Mouse (Mus musculus) frontal cortex, postnatal 14 days (tissue): ENCODE data around the gene Msh4.

Experiments used
- DNase-seq, 2 experiments: peaks; one replicate each; pipeline ENCODE4 v3.0.0; 2022; ENCODE audit warnings: low spot score in 2 of 2

Gene Msh4

GRCm38 (mm10) chr3:153906136-153906871, at the start of gene Msh4:
Gene Msh4 (minus strand): TSS chr3:153906138.
- no peak for DNase-seq

DNA sequence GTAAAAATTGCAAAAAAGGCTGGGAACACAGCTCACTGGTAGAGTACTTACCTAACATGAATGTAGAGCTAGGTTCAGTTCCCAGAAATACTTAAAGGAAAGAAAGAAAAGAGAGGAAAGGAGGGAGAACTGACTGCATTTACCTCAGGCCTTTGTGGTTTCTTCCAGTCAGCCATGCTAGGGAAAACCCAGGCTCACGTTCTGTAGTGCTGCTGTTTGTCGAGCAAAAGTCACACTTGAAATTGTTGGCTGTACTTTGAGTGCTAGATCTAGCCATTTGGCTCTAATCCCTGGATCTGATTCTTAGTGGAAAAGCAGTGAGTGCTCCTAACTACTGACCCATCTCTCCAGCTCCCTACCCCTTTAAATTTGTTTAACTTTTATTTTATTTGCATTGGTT, 42.2 kb upstream of the Msh4 start:
- DNase-seq, result no peak

DNA sequence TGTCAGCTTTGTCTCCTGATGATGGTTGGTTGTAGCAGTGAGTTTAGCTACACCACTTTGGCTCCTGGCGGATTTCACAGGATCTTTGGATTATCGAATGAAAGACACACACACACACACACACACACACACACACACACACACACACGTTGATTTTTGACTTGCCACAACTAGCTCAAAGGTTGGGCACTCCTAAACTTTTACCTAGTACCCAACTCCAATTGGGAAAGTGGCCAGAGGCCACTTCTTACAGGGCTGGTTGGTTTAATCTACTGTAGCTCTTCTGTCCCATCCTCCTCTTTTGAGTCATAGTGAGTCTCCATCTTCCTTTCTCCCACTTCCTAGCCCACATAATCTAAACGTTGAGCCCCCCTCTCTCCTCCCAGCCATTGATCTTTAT, 41.3 kb upstream of the Msh4 start:
- no peak for DNase-seq

DNA sequence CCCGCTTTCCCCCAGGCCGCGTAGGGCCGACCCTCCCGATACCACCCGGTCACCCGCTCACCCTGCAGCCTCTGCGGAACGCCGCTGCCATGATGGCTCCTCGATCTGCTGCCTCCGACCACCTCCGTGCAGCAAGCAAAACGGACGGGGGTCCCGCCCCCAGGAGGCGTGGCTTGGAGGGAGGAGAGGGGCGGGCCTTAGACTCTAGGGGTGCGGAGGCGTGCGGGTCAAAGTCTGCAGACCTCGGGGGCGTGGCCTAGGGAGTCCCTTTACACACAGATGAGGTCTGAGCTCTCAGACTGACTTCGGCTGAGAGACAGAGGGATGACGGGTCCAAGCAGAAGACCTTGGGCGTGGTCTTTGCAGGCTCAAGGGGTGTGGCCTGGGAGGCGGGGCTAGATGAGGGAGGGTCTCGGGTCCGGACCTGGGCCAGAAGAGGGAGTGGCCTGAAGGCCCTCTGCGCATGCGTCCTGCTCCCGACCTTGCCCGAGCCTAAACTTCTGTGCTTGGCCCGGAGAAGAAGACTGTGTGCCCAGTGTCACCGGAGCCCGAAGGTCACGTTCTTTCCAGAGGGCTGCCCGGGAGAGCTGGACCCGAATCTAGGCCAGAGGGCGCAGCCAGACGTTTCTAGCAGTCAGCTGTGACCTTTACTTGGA, 38.5 kb upstream of the Msh4 start, which contains the start of gene Acadm:
Gene Acadm (minus strand): TSS at position 298 of the 656 bp plus-strand sequence.
- DNase-seq, result peak; percentile 86 to 89

- DNase-seq, result no peak
Observed at GRCm38 (mm10) chr3:153943901-153944334, 38.0 kb upstream of the Msh4 start.

DNA sequence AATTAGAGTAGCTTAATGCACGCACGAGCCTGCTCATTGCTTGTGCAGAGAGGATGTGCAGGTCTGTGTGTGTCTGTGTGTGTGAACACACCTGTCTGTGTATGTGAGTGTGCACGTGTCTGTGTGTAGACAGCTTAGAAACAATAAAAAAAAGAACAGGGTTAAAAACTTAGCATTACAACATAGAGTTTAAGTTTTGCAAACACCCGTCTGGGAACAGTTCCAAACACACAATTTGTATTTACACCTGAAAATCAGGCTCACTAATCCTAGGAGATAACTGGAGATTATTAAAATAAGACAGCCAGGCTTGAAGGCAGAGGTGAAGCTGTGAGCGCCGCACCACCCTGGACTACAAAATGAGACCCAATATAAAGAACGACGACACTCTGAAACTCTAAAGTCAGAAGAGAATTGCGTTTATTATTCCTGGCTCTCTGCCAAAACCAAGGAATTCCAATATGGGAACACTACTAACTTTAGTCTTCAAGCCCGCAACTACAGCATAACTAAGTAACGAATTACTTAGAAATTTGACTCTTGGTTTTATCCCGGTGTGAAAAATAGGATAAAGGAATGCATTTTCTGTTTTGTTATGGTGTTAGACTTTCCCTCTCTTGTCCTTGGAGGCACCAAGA, 37.2 kb upstream of the Msh4 start:
- no peak for DNase-seq

- DNase-seq, result no peak
Observed at GRCm38 (mm10) chr3:153941613-153942012, 35.7 kb upstream of the Msh4 start.

DNA sequence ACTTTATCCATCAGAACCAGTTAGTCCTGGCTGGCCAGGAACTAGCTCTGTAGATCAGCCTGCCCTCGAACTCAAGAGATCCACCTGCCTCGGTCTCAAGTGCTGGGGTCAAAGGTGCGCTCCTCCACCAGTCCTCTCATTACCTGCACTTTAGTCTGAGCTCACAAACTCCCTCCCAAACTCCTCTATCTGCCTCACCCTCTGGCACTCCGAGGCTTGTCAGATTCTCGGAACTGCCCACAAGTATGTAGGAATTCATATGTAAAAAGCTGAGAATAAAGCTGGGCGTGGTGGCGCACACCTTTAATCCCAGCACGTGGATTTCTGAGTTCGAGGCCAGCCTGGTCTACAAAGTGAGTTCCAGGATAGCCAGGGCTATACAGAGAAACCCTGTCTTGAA, 34.5 kb upstream of the Msh4 start:
- no peak for DNase-seq

DNA sequence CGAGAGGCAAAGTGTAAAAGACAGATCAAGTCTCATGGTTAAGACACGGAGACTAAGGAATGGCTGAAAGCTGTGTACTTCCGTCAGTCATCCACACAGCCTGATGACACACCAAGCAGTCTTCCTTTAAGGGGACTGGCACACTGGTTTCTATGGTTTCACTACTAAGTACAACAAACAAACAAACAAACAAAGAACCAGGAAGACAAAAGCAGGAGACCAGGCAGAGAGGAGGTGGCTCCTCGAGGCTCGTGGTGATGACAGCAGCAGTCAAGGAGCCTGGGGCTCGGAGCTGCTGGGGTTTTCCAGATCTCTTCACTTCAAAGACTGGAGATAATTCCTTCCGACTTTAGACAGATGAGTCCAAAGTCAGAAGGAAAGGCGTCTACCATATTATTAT, 34.1 kb upstream of the Msh4 start:
- DNase-seq, result no peak

DNA sequence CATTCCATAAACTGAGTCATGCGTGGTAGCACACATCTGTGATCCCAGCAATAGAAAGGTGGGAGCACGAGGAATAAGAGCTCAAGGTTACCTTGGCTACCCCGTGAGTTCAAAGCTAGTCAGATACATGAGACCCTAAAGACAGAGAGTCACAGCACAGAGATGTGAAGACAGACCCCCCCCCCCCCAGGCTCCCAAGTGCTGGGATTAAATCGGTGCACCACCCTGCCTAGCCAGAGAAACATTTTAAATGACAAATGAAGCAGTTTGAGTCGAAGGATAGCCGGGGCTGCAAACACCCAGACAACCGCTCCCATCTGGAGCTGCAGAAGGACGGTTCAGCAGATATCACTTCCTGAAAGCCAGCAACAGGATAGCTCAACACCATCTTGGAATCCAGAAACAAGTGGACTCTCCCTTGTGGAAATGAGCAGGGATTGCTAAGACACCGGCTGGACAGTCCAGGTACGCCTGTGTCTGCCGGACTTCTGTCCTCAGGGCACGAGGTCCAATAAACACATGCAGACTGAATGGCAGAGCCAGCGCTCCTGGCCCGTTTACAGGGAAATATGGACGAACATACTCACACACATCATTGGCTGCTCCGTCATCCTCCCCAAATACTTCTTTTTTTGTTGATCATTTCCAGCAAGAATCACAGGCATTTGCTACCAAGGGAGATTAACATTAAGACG, 31.3 kb upstream of the Msh4 start:
- no peak for DNase-seq

DNA sequence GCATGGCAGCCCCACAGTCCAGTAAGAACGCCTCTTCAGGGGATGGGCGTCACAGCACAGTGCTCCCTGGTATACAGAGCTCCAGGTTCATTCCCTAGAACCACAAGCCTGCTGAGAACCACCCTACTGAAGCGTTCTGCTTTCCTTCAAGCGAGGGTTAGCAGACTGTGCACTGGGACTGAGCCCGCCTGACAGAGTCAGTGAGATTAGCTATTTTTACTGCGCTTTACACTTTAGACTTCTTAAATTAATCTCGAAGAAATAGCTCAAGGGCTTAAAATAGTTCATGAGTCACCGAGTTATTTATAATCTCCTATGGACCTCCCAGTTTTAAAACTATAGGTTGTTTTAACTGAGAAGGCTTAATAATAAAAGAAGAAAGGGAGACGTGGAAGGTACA, 29.9 kb upstream of the Msh4 start:
- DNase-seq, result no peak

- no peak for DNase-seq
Observed at GRCm38 (mm10) chr3:153932461-153932860, 26.5 kb upstream of the Msh4 start.

- DNase-seq, result no peak
Observed at GRCm38 (mm10) chr3:153929526-153929925, 23.6 kb upstream of the Msh4 start.

DNA sequence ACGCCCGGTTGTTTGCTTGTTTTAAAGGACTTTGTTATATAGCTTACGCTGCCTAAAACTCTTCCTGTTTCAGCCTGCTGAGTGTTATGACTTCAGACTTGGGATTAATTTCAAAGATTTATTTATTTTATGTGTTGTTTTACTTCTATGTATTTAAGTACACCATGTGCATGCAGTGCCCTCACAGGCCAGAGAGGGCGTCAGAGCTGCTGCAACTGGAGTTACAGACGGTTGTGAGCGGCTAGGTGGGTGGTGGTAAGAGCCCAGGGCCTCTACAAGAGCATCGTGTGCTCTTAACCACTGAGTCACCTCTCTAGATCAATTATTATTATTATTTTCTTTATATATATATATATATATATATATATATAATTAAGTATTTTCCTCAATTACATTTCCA, 20.4 kb upstream of the Msh4 start:
- no peak for DNase-seq

GRCm38 (mm10) chr3:153921147-153921910, 15.4 kb upstream of the Msh4 start:
- no peak for DNase-seq

DNA sequence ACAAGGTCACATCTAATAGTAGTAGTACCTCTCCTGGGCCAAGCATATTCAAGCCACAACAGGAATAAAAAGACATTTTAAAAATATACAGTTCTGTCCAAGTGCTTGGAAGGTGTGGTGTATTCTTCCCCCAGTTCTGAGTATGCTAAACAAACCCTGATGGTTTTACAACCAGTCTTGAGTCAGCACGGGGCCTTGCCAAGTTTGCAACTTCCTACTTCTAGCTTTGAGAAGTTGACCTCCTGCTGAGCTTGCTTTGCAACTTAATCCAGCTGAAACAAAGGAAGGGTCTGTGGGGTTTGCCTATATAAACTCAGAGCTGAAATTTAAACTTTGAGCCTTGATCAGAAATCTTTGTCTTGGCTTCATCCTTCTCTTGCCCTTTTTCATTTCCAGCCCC, 11.3 kb upstream of the Msh4 start:
- DNase-seq, result no peak

DNA sequence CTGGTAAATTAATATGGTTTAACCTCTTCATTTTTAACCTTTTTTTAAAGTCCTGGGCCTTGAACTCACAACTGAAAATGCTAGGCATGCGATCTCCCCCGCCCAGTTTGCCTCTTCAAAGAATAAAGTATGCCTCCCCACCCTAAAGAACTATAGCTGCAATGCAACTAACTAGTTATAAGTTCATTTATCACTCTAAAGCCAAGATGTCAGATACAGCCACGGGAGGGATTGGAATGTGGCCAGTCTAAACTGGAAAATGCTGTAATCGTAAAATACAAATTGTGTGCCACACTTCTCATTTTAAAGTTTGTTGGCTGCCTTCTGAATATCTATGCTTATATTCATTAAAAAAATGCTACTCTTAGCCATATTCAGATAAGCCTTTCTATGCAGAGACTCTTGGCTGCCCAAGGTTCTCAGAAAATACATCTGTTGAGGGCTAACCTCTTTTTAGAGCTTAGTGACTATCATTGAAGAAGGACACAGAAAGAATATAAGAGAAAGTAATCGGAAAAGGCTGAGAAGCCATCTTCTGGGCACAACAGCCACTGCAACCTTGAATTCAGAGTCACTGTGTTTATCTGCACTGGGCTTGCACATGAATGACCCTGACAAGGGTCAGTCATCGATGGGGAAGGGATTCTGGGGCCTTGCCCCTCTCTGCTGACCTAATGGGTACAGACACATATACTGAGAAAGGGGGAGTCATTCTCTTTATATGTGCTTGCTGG, 7.7 kb upstream of the Msh4 start:
- DNase-seq, result no peak

- DNase-seq, result peak; percentile 90 to 91
Observed at GRCm38 (mm10) chr3:153912546-153913509, 6.9 kb upstream of the Msh4 start, which contains the start of gene Rabggtb. Gene Rabggtb (minus strand): TSS chr3:153913009.

DNA sequence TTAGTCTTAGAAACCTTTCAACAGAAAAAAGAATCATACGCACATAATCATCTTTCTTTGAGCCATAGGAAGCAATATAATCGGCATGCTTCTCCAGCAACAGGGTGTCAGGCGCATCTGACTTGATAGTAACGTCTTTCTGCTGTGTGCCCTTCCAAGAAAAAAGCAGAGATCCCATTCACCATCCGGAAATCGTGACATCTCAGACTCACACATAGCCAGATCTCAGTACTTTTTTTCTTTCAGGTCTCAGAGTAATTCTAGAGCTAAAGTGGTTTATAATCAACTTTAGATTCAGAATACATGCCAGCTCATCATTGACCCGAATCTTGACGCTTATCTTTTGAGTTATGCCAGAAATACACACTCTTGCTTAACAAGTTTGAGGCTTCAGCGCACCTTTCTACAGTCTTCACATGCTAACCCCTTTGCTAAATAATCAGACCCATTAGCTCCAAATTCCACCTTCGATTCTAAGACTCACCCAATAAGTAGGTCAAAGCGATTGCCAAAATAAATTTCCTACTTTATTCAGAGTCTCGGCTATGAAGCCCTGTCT, 6.0 kb upstream of the Msh4 start:
- no peak for DNase-seq
